Mouse (Mus musculus): Measurements from ENCODE around the gene Dmrt3. TPM values are rescaled to one million over a fixed set of nuclear protein-coding genes. Genes with fewer than 3 reads are reported as not detected.
A peak's percentile ranks its signal among the peaks of the same experiment; 100 is the strongest.

Gene Dmrt3
- polyA plus RNA-seq, 1 experiment, result not detected

DNA sequence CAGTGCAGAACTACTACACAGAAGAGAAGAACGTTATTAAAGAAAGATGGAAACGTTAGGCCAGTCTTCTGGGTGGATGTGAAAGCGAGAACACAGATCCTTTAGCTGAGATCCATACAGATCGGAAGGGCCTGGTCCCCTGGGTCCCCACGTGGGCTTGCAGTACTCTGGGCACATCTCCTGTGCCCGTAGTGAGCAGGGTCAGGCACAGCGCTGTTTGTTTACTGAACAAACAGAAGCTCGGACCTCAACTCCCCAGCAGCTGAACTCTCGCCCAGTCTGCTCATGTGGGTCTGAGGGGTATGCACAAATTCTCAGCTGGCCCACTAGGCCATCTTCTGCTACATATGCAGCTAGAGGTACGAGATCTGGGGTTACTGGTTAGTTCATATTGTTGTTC, 40.4 kb downstream of the Dmrt3 start:
- Histone ChIP-seq H3K4me1 (ENCODE audit: control insufficient read depth, insufficient read depth, low read length) (0 out of 2 replicates have a peak, but pooled peaks cover 2% of the 10 kb centered on the region), H3K4me3 (ENCODE audit: insufficient read depth, low read length) (no peak overlapping the region), H3K27ac (ENCODE audit: insufficient read depth, low read length) (no peak overlapping the region)
- TF ChIP-seq CTCF (IDR thresholded peaks at IDR 0.05; ENCODE audit: borderline replicate concordance, insufficient read depth, low read length) (no peak), POLR2A (IDR thresholded peaks at IDR 0.05; ENCODE audit: low read depth, low read length) (no peak)

DNA sequence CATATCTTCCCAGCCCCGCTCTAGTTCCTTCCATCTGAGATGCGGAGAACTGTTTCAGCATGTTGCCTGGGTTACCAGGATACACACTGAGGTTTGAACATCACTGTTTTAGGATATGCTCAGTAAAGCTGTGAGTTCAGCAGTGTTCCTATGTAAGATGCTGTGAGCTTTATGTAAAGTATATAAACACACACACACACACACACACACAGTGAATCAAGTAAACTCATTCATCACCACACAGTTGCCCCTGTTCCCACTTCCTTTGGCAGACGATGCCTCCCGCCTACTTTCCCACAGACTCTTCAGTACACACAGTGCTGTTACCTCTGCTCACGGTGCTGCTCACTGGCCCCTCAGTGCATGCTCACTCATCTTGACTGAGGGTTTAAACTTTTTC, 42.5 kb downstream of the Dmrt3 start:
- H3K4me3 ChIP-seq (ENCODE audit: insufficient read depth, low read length), result no peak overlapping the region
- H3K27ac ChIP-seq (ENCODE audit: insufficient read depth, low read length), result no peak overlapping the region
- H3K4me1 ChIP-seq (ENCODE audit: control insufficient read depth, insufficient read depth, low read length), result 0 out of 2 replicates have a peak, but pooled peaks cover 2% of the 10 kb centered on the region
- TF ChIP-seq CTCF (IDR thresholded peaks at IDR 0.05; ENCODE audit: borderline replicate concordance, insufficient read depth, low read length) (no peak), POLR2A (IDR thresholded peaks at IDR 0.05; ENCODE audit: low read depth, low read length) (no peak)

DNA sequence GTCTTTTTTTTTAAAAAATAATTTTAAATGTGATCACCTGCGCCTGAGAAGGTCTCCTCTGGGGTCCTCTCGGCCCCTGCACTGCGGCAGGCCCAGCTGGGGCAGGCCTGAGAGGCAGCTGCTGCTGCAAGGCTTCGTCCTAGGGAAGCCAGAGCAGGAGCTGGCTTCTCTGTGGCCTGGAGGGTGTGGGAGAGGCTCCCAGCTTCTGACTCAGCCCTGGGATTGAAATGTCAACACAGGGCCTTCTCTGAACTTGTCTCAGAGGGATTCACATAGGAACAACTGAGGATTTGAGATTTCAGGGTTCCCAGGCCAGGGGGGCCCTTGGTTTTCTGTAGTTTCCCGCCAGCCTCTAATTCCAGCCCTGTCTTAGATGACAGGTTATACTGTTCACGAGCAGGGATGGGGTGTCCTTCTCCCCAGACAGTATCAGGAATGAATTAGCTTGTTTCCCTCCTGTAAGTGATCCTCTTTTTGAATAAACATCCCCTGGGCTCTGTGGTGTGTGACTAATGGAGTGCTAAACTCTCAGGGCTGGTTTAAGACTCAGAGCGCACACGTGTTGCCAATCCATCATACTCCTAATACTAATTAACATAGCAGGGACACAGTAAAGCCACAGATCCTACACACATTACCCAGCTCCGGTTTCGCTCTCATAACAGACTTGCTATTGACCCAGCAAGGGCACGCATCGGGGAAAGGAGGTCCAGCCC, 44.1 kb downstream of the Dmrt3 start:
- H3K27ac ChIP-seq (ENCODE audit: insufficient read depth, low read length), result no peak overlapping the region
- no peak for TF ChIP-seq CTCF (IDR thresholded peaks at IDR 0.05; ENCODE audit: borderline replicate concordance, insufficient read depth, low read length)
- TF ChIP-seq POLR2A (IDR thresholded peaks at IDR 0.05; ENCODE audit: low read depth, low read length), result no peak
- 0 out of 2 replicates have a peak, but pooled peaks cover 2% of the 10 kb centered on the region for H3K4me1 ChIP-seq (ENCODE audit: control insufficient read depth, insufficient read depth, low read length)
- no peak overlapping the region for H3K4me3 ChIP-seq (ENCODE audit: insufficient read depth, low read length)

DNA sequence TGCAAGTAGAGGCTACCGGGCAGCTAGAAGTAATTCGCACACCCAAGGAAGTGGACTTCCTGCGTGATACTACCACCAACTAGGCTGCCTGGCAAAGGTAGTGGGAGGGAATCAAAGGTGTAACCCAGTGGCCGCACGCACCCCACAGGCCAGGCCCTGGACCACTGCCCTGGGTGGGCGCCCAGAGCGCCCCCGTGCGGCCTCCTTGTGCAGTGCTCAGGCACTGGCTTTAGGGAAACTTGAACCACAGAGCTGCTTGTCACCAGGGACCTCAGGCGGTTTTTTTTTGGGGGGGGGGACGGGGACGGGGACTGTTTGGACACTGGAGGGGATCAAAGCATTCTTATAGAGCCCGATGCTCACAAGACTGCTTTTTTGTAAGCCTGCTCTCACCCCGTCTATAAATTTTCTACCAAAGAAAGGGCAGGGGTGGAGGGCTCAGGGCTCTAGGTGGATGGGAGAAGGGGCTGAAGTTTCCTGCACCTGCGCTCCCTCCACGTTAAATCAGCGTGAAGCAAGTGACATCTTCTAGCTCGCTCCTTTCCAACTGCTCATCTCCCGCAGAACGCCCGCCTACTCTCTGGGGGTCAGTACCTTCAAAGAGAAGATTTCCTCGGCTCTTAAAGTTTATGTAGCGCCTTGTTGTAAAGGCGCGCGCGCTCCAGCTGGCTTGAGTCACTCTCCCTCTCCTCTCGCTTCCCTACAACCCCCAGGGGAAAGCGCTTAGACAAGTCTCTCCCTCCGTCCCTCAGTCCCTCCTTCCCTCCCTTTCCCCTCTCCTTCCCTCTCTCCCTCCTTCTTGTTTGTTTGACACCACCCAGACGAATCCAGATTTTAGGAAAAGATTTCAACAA, 55.6 kb downstream of the Dmrt3 start:
- H3K4me3 ChIP-seq (ENCODE audit: insufficient read depth, low read length), result no peak overlapping the region
- H3K4me1 ChIP-seq (ENCODE audit: control insufficient read depth, insufficient read depth, low read length), result no peaks in the 10 kb centered on the region
- H3K27ac ChIP-seq (ENCODE audit: insufficient read depth, low read length), result no peak overlapping the region
- TF ChIP-seq CTCF (IDR thresholded peaks at IDR 0.05; ENCODE audit: borderline replicate concordance, insufficient read depth, low read length) (0 out of 2 replicates have a peak, but pooled peaks have one; percentile 1), POLR2A (IDR thresholded peaks at IDR 0.05; ENCODE audit: low read depth, low read length) (no peak)

DNA sequence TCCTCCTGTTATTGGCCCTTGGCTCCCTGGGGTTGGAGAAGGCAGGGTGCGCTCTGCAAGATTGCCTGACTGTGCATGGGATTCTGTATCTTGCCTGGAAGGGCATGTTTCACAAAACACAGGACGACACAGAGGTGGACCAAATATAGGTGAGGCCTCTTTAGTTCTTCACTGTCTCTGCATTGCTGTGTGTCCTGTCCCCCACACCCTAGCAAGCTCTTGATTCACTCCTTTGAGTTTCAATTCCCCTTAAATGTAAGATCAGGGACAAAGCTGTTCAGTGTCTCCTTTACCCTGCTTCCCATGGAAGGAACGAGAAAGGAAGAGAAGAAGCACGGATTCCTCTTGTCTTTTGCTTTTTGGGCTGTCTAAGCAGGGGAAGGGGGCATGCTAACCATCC, 57.7 kb downstream of the Dmrt3 start:
- no peak overlapping the region for H3K4me3 ChIP-seq (ENCODE audit: insufficient read depth, low read length)
- H3K27ac ChIP-seq (ENCODE audit: insufficient read depth, low read length), result no peak overlapping the region
- no peak for TF ChIP-seq CTCF (IDR thresholded peaks at IDR 0.05; ENCODE audit: borderline replicate concordance, insufficient read depth, low read length)
- TF ChIP-seq POLR2A (IDR thresholded peaks at IDR 0.05; ENCODE audit: low read depth, low read length), result no peak
- H3K4me1 ChIP-seq (ENCODE audit: control insufficient read depth, insufficient read depth, low read length), result no peaks in the 10 kb centered on the region

DNA sequence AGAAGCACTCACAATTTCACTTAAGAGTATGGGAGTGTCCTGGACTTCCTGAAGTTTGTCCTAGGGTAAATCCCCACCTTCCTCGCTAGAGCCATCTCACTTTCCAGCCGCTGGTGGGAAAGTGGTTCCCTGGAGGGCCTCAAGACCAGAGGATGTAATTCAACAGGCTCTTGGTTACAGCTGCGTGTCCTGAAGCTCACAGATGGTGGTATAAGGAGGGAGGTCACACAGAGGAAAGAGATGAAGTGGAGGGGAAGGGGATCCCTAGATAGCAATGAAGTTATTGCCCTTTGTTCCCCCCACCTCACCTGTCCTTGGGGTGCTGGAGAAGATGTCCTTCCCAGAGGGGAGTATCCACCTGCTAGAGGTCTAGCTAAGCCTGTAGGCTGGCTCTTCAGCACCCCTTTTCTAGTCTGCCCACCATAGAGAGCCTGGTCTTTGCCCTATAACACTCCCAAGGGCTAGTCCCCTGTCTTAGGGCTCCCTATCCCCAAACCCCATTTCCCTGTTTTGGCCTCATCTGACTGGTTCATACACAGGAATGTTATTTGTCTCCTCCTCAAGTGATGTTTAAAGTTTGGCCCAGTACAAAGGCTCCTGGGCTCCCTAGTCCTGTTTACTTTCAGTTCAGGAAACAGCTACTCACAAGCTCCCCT, 59.6 kb downstream of the Dmrt3 start:
- H3K4me1 ChIP-seq (ENCODE audit: control insufficient read depth, insufficient read depth, low read length), result no peaks in the 10 kb centered on the region
- H3K27ac ChIP-seq (ENCODE audit: insufficient read depth, low read length), result no peak overlapping the region
- no peak for TF ChIP-seq CTCF (IDR thresholded peaks at IDR 0.05; ENCODE audit: borderline replicate concordance, insufficient read depth, low read length)
- TF ChIP-seq POLR2A (IDR thresholded peaks at IDR 0.05; ENCODE audit: low read depth, low read length), result no peak
- H3K4me3 ChIP-seq (ENCODE audit: insufficient read depth, low read length), result no peak overlapping the region

DNA sequence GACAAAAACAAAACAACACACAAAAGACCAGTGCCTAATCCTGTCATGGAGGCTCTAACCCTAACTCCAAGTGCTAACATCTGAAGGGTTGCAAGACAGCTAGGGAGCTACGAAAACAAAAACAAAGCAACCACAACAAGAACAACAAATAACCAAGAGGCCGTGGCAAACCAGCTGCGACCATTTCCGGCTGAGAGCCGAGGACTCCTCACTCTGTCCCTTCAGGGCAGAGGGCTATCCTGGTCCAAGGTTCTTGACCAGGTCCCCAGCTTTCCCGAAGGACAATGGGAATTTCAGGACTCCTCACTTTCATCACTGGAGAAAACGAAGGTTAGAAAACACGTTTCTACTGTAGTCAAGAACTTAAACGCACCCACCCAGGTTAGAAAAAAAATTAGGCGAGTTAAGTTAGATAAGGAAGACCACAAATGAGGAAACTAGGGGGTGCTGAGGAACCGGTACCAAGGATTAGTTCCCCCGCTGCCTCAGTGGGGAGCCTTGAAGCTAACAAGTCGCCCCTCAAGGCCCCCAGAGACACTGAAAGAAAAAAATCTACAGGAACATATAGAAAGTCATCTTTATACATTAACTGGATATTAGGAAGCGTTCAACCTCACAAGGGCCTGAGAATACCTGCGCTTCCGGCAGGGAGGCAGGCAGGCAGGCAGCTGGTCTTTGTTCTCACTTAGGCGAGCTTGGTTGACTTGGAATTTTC, 60.6 kb downstream of the Dmrt3 start:
- Histone ChIP-seq H3K27ac (ENCODE audit: insufficient read depth, low read length) (no peak overlapping the region), H3K4me1 (ENCODE audit: control insufficient read depth, insufficient read depth, low read length) (no peaks in the 10 kb centered on the region), H3K4me3 (ENCODE audit: insufficient read depth, low read length) (no peak overlapping the region)
- no peak for TF ChIP-seq POLR2A (IDR thresholded peaks at IDR 0.05; ENCODE audit: low read depth, low read length)

DNA sequence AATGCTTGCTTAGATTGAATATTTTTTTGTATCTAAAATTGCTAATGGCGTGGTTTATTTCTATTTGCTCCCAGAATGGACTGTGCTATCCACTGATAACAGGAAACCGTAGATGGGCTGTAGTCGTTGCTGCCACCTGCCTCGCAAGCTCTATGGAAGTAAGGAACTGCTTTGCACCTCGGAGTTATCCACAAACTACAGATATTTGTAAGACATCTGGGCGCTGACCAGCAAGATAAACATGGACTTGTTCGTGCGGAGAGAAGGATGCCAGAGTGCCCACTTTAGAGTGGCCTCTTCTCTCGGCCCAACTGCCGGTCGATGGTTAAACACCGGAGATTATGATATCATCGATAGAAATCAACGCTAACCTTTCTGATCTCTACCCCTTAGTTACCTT, 61.6 kb downstream of the Dmrt3 start:
- Histone ChIP-seq H3K4me1 (ENCODE audit: control insufficient read depth, insufficient read depth, low read length) (no peaks in the 10 kb centered on the region), H3K4me3 (ENCODE audit: insufficient read depth, low read length) (peak overlapping the region; percentile 27), H3K27ac (ENCODE audit: insufficient read depth, low read length) (no peak overlapping the region)
- TF ChIP-seq CTCF (IDR thresholded peaks at IDR 0.05; ENCODE audit: borderline replicate concordance, insufficient read depth, low read length), result no peak
